Mouse (Mus musculus) liver, postnatal 0 days (tissue): ENCODE measurements around the gene Atg13.
"Not testable (repeated sequence)": the region's sequence is repeated elsewhere in the genome, so short reads cannot be mapped to it uniquely, and the experiment has no call there.

Source experiments
- CTCF ChIP-seq: sonication (generic); IDR thresholded peaks from 2 replicates; pipeline ENCODE4 v1.5.1; 2016; ENCODE audit warnings: antibody characterized with exemption, low read depth
- EP300 ChIP-seq: IDR thresholded peaks from 2 replicates; pipeline ENCODE4 v1.6.1; 2016; ENCODE audit warnings: antibody characterized with exemption, low read depth, mild to moderate bottlenecking

DNA sequence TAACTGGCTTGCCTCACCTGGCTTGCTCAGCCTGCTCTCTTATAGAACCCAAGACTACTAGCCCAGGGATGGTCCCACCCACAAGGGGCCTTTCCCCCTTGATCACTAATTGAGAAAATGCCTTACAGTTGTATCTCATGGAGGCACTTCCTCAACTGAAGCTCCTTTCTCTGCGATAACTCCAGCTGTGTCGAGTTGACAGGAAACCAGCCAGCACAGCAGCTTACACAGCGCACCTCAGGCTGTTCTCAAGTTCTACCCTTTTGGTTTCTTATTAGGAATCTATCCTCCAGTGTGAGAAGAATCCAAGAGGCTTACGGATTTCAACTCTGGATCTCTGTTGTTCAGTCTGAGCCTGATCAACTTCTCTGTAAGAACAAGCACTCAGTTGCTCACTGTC is 15.1 kb upstream of the Atg13 start:
- TF ChIP-seq CTCF, EP300: not testable (repeated sequence)
